Mouse (Mus musculus) lung, adult 2 months (tissue): ENCODE data around the gene Hivep2.

ENCODE experiments used
- CTCF ChIP-seq: fragments of 200-500 bp; IDR thresholded peaks from 2 replicates; pipeline ENCODE4 v1.5.1; 2011; ENCODE audit warnings: mild to moderate bottlenecking, low read length, control low read depth; ENCODE audit not compliant: insufficient read depth
- POLR2A ChIP-seq: fragments of 200-500 bp; IDR thresholded peaks from 2 replicates; pipeline ENCODE4 v1.6.1; 2011; ENCODE audit warnings: low read depth, mild to moderate bottlenecking, control low read depth, low read length, borderline replicate concordance; ENCODE audit errors: extremely low read depth

GRCm38 (mm10) chr10:14164829-14165228 is 199.0 kb downstream of the Hivep2 start:
- no peak for TF ChIP-seq POLR2A
- TF ChIP-seq CTCF: no peak
